Mouse (Mus musculus) liver, adult (tissue): ENCODE results near the gene Wdr59.

Source experiments
- GATA4 ChIP-seq: IDR thresholded peaks from 2 replicates; pipeline ENCODE4 v1.6.1; 2014; ENCODE audit warnings: mild to moderate bottlenecking, low read length; ENCODE audit not compliant: insufficient replicate concordance

Gene Wdr59

DNA sequence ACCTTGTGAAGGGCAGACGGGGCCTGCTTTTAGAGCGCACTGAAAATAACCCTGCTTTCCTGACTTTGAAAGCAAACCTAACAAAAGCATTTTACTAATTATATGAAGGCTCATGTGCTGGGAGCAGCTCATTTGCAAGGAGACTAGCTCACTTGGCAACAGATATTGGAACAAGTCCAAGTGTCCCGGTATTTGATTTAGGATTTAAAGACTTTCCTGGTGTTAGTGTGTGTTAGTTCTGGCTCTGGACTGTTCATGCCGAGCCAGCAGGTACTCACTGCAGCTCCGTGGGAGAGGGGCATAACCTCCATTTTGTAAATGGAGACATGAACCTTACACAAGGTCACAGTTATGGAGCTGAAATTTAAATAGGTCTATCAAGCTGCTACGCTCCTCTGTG lies 52.9 kb downstream of the Wdr59 start:
- no peak for TF ChIP-seq GATA4

DNA sequence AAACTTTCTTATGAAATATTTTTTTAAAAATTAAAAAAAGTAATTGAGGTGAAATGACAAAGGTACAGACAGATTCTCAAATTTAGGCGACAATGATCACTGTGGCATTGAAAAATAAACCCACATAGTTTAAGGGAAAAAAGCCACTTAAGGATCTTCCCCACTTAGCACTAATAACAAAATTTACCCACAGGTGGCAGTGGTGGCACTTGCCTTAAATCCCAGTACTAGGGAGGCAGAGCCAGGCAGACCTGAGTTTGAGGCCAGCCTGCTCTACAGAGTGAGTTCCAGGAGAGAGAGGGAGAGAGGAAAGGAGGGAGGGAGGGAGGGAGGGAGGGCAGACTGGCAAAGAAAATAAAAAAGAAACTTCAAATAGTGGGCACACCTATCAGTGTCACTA lies 56.6 kb downstream of the Wdr59 start:
- TF ChIP-seq GATA4 = no peak

GRCm38 (mm10) chr8:111464526-111464925 lies 57.4 kb downstream of the Wdr59 start:
- TF ChIP-seq GATA4 = no peak

- TF ChIP-seq GATA4 = peak; percentile 96
These were observed 72.2 kb downstream of the Wdr59 start for GRCm38 (mm10) chr8:111449671-111450070.

DNA sequence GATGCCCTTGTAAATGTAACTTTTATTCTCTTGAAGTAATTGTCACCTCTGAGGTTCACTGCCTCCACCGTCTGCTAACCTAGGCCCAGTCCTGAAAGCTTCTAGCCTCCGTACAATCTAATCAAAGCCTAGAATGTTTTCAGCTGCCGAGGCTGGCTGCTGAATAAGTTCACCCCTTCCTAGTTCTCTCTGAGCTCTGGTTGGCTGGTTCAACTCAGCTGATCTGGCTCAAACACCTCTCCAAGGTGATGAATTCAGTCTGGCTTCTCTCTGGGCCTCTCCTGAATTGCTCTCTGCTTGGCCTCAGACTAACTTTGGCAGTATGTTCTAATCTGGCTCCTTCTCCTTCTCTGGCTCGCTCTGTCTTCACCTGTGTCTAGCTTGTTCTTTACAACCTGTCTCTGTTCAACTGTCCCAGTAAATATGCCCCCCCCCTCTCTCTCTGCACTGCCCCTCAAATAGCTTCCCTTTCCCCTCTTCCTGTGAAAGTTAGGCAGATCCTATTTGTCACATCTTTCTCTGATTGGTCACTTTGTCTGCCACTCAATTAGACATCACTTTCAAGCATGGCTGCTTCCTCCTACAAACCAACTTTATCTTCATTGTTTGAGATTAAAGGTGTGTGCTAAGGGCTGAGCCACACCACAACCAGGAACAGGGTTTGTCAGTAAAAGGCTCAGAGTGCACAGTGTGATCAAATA lies 75.8 kb downstream of the Wdr59 start:
- no peak for TF ChIP-seq GATA4

DNA sequence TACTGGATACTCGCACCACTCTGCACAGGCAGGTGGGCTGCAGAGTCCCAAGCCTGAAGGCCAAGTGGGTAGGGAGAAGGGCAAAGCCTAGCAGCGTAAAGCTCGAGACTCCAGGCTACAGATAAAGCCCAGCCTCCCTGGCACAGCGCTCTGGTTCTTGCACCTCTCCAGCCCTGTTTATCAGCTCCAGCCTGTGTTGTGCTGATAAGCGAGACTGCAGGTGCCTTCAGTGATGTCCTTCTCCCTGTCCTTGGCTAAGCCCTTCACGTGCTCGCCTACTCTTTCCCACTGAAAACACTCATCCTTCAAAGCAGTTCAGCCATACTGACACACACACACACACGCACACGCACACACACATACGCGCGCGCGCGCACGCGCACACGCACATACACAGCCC lies 76.3 kb downstream of the Wdr59 start:
- no peak for TF ChIP-seq GATA4

GRCm38 (mm10) chr8:111444245-111444644 lies 77.6 kb downstream of the Wdr59 start:
- peak; percentile 65; the same call in 1 of the 2 replicates for TF ChIP-seq GATA4

DNA sequence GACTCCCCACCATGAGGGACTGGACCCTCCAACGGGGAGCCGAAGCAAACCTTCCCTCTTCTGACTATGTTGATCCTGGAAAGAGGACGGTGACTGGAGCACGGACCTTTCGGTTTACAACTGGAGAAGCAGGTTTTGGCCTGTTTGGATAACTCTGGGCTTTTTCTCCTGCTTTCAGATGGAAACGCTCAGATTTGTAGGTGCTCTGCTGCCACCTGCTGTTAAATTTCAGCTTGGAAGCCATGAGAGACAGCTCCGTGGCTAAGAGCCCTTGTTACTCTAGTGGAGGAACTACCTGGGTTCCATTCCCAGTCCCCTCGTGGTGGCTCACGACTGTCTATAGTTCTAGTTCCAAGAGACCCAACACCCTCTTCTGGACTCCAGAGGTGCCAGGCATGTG lies 82.7 kb downstream of the Wdr59 start:
- no peak for TF ChIP-seq GATA4

DNA sequence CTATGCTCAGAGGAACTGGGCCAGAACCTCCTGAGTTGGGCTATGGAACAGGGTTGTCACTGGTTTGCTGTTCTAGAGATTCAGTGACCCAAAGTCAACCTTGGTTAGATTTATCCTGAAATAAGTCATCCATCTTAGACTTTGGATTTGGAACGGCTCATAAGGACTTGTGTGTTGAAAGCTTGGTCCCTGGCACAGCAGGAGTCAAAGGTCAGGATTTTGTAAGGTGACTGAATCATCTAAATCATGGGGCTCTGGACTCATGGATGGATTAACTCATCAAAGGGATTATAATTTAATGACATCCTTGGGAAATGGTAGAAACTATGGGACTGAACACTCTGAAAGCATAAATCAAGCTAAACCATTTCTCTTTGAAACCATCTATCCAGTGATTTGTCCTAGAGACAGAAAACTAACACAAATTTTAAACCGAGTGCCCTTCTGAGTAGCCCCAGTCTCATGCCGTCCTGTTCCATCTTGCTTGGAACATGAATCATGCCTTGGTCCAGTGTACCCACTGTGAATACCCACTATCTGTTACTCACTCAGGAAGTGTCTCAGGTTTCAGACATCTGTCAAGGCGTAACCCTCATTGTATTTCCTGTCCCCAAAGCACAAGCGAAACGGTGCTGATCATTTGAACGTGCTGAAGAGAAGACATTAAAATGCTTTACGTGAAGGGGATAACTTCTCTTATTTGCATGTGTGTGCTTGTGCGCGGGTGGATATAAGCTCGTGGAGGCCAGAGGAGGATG lies 86.6 kb downstream of the Wdr59 start:
- no peak for TF ChIP-seq GATA4

DNA sequence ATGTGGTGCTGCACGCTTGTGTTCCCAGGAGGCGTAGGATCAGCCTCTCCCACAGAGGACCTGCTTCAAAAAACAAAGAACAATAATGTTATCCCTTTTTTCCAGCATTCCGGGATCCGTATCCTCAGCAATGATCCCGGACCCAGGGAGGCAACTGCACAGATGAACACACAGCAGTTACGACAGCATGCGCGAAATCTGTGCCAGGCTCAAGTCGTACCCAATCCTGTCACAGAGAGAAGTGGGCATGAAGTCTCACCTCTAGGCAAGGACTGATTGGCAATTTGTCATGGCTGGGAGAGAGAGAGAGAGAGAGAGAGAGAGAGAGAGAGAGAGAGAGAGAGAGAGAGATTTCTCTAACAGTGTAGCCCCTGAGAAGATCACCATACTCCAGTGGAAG lies 97.2 kb downstream of the Wdr59 start:
- no peak for TF ChIP-seq GATA4

- TF ChIP-seq GATA4 = no peak
These were observed 97.7 kb downstream of the Wdr59 start for GRCm38 (mm10) chr8:111424181-111424580.

DNA sequence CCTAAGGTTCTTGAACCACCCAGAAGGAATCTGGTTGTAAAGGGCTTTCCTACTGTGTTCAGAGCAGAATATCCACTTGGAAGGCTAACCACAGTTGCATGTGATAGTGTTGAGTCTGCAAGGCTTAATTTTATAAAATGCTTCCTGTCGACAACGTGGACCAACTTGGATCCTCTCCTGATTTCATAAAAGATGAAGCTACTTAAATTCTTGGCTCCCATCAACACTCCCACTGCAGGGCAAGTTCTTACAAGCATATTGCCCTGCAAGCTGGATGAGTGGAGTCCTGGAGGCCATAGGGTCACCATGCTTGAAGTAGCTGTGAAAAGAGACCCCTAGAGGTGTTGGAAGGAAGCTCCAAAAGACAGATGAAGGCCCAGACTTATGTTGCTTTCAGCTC lies 99.3 kb downstream of the Wdr59 start:
- no peak for TF ChIP-seq GATA4

DNA sequence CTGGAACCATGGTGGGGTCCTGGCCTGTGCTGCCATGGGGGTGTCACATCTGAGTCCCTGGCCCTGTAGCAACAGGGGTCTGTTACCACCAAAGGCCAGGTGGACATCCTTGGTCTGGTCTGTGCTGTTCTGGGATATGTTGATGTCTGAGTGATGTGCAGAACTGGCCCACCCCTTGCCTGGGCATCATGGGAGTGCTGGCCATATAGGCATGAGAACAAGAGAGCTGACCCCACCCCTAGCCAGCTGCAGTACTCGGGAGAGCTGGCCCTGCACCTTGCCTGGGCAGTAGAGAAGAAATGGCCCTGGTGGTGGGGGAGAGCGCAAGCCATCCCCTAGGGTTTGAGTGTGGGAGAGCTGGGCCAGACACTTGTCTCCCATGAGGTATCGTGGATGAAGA lies 102.7 kb downstream of the Wdr59 start:
- TF ChIP-seq GATA4 = no peak

- TF ChIP-seq GATA4 = no peak
These were observed 103.3 kb downstream of the Wdr59 start for GRCm38 (mm10) chr8:111418601-111419000.

- TF ChIP-seq GATA4 = no peak
These were observed 104.7 kb downstream of the Wdr59 start for GRCm38 (mm10) chr8:111417222-111417621.

GRCm38 (mm10) chr8:111403391-111403790 lies 118.5 kb downstream of the Wdr59 start:
- no peak for TF ChIP-seq GATA4
